Mouse (Mus musculus): ENCODE results near the gene March6. TPM values are rescaled to one million over a fixed set of nuclear protein-coding genes. Genes with fewer than 3 reads are reported as not detected.

Gene March6
- total RNA-seq, 2 experiments from 2014 or later, result 192 to 199 TPM

- intact Hi-C loops (cut with DNase I), result no loop called here
- no peak for DNase-seq (ENCODE audit: low spot score in 2 of 2)
Measured at GRCm38 (mm10) chr15:31546291-31546690, 15.4 kb upstream of the March6 start.

- intact Hi-C loops (cut with DNase I), result no loop called here
- no peak for DNase-seq (ENCODE audit: low spot score in 2 of 2)
Measured at GRCm38 (mm10) chr15:31545058-31545457, 14.2 kb upstream of the March6 start.

- intact Hi-C loops (cut with DNase I), result no loop called here
Measured at GRCm38 (mm10) chr15:31543246-31543645, 12.4 kb upstream of the March6 start.

GRCm38 (mm10) chr15:31542013-31542958 lies 11.4 kb upstream of the March6 start:
- no peak for DNase-seq (ENCODE audit: low spot score in 2 of 2)
- intact Hi-C loops (cut with DNase I), result no loop called here

More at GRCm38 (mm10) chr15:31543246-31543645, 12.4 kb upstream of the March6 start:
- DNase-seq (ENCODE audit: low spot score in 2 of 2), result no peak

GRCm38 (mm10) chr15:31540513-31540802 lies 9.6 kb upstream of the March6 start:
- no peak for DNase-seq (ENCODE audit: low spot score in 2 of 2)
- intact Hi-C loops (cut with DNase I), result no loop called here

- intact Hi-C loops (cut with DNase I), result no loop called here
- peak in 1 of 2 experiments; percentile 11 for DNase-seq (ENCODE audit: low spot score in 2 of 2)
Measured at GRCm38 (mm10) chr15:31539643-31540512, 9.0 kb upstream of the March6 start.

- DNase-seq (ENCODE audit: low spot score in 2 of 2), result no peak
- intact Hi-C loops (cut with DNase I), result no loop called here
Measured at GRCm38 (mm10) chr15:31538346-31538745, 7.5 kb upstream of the March6 start.

GRCm38 (mm10) chr15:31537706-31538105 lies 6.9 kb upstream of the March6 start:
- intact Hi-C loops (cut with DNase I), result no loop called here
- no peak for DNase-seq (ENCODE audit: low spot score in 2 of 2)

- DNase-seq (ENCODE audit: low spot score in 2 of 2), result peak; percentile 72 to 78
- intact Hi-C loops (cut with DNase I), result no loop called here
Measured at GRCm38 (mm10) chr15:31536051-31536737, 5.3 kb upstream of the March6 start.

GRCm38 (mm10) chr15:31535259-31535855 lies 4.5 kb upstream of the March6 start:
- intact Hi-C loops (cut with DNase I), result no loop called here
- no peak for DNase-seq (ENCODE audit: low spot score in 2 of 2)

- intact Hi-C loops (cut with DNase I), result loop anchor here (5.0 kb wide), 2 partner anchors 33 to 53 kb away; partner anchors contain the start of gene Cmbl
Measured at GRCm38 (mm10) chr15:31534421-31535258, 3.8 kb upstream of the March6 start.

GRCm38 (mm10) chr15:31533529-31533928 lies 2.7 kb upstream of the March6 start:
- DNase-seq (ENCODE audit: low spot score in 2 of 2), result no peak
- intact Hi-C loops (cut with DNase I), result loop anchor here (5.0 kb wide), 2 partner anchors 34 to 54 kb away; partner anchors contain the start of gene Cmbl

More at GRCm38 (mm10) chr15:31534421-31535258, 3.8 kb upstream of the March6 start:
- no peak for DNase-seq (ENCODE audit: low spot score in 2 of 2)

GRCm38 (mm10) chr15:31532331-31533021 lies 1.6 kb upstream of the March6 start:
- intact Hi-C loops (cut with DNase I), result loop anchor here (5.0 kb wide), 2 partner anchors 35 to 55 kb away; partner anchors contain the start of gene Cmbl
- no peak for DNase-seq (ENCODE audit: low spot score in 2 of 2)

- intact Hi-C loops (cut with DNase I), result loop anchor here (5.0 kb wide), 2 partner anchors 36 to 56 kb away; partner anchors contain the start of gene Cmbl
- no peak for DNase-seq (ENCODE audit: low spot score in 2 of 2)
Measured at GRCm38 (mm10) chr15:31531446-31532330, 835 bp upstream of the March6 start.

- intact Hi-C loops (cut with DNase I), result loop anchor here (5.0 kb wide), 2 partner anchors 37 to 57 kb away; partner anchors contain the start of gene Cmbl
- DNase-seq (ENCODE audit: low spot score in 2 of 2), result peak in 1 of 2 experiments; percentile 47
Measured at GRCm38 (mm10) chr15:31529811-31530658, 818 bp downstream of the March6 start.

- no peak for DNase-seq (ENCODE audit: low spot score in 2 of 2)
- intact Hi-C loops (cut with DNase I), result no loop called here
Measured at GRCm38 (mm10) chr15:31529103-31529502, 1.8 kb downstream of the March6 start.

All from left cerebral cortex, postnatal 36 days (tissue).